Mouse (Mus musculus): ENCODE measurements around the gene Gm49383.

Gene Gm49383

GRCm38 (mm10) chr12:69167656-69168460 lies 29.0 kb downstream of the Gm49383 start:
- in situ Hi-C loops (cut with MboI, MseI): loop anchor here (25.0 kb wide), 1 partner anchor 1669 kb away; the partner anchor contains the start of gene Frmd6

GRCm38 (mm10) chr12:69166861-69167581 lies 29.9 kb downstream of the Gm49383 start:
- in situ Hi-C loops (cut with MboI, MseI): loop anchor here (25.0 kb wide), 1 partner anchor 1670 kb away; the partner anchor contains the start of gene Frmd6

GRCm38 (mm10) chr12:69164904-69165303 lies 32.0 kb downstream of the Gm49383 start:
- in situ Hi-C loops (cut with MboI, MseI): loop anchor here (25.0 kb wide), 1 partner anchor 1672 kb away; the partner anchor contains the start of gene Frmd6

GRCm38 (mm10) chr12:69163586-69163985 lies 33.3 kb downstream of the Gm49383 start:
- in situ Hi-C loops (cut with MboI, MseI): loop anchor here (25.0 kb wide), 1 partner anchor 1674 kb away; the partner anchor contains the start of gene Frmd6

GRCm38 (mm10) chr12:69160677-69161076 lies 36.2 kb downstream of the Gm49383 start:
- in situ Hi-C loops (cut with MboI, MseI): loop anchor here (25.0 kb wide), 1 partner anchor 1677 kb away; the partner anchor contains the start of gene Frmd6

- in situ Hi-C loops (cut with MboI, MseI): loop anchor here (25.0 kb wide), 1 partner anchor 1678 kb away; the partner anchor contains the start of gene Frmd6
These were observed 37.3 kb downstream of the Gm49383 start for GRCm38 (mm10) chr12:69159578-69159940.

- in situ Hi-C loops (cut with MboI, MseI): loop anchor here (25.0 kb wide), 1 partner anchor 1678 kb away; the partner anchor contains the start of gene Frmd6
These were observed 37.9 kb downstream of the Gm49383 start, which contains the start of gene Rps29 for GRCm38 (mm10) chr12:69158765-69159577. TSS of gene Rps29 (minus strand) at chr12:69159186.

GRCm38 (mm10) chr12:69158366-69158764 lies 38.5 kb downstream of the Gm49383 start:
- in situ Hi-C loops (cut with MboI, MseI): loop anchor here (25.0 kb wide), 1 partner anchor 1679 kb away; the partner anchor contains the start of gene Frmd6

GRCm38 (mm10) chr12:69157107-69157506 lies 39.8 kb downstream of the Gm49383 start:
- in situ Hi-C loops (cut with MboI, MseI): loop anchor here (25.0 kb wide), 1 partner anchor 1680 kb away; the partner anchor contains the start of gene Frmd6

GRCm38 (mm10) chr12:69156436-69156835 lies 40.5 kb downstream of the Gm49383 start:
- in situ Hi-C loops (cut with MboI, MseI): loop anchor here (25.0 kb wide), 1 partner anchor 1681 kb away; the partner anchor contains the start of gene Frmd6

GRCm38 (mm10) chr12:69155923-69156322 lies 41.0 kb downstream of the Gm49383 start:
- in situ Hi-C loops (cut with MboI, MseI): loop anchor here (25.0 kb wide), 1 partner anchor 1681 kb away; the partner anchor contains the start of gene Frmd6

- in situ Hi-C loops (cut with MboI, MseI): loop anchor here (25.0 kb wide), 1 partner anchor 1687 kb away; the partner anchor contains the start of gene Frmd6
These were observed 46.9 kb downstream of the Gm49383 start for GRCm38 (mm10) chr12:69150049-69150448.

- in situ Hi-C loops (cut with MboI, MseI): no loop called here
These were observed 49.7 kb downstream of the Gm49383 start for GRCm38 (mm10) chr12:69147166-69147735.

- in situ Hi-C loops (cut with MboI, MseI): no loop called here
These were observed 53.4 kb downstream of the Gm49383 start for GRCm38 (mm10) chr12:69143460-69143859.

- in situ Hi-C loops (cut with MboI, MseI): no loop called here
These were observed 57.1 kb downstream of the Gm49383 start for GRCm38 (mm10) chr12:69139841-69140240.

- in situ Hi-C loops (cut with MboI, MseI): no loop called here
These were observed 57.7 kb downstream of the Gm49383 start for GRCm38 (mm10) chr12:69139201-69139600.
